Mouse (Mus musculus) layer of hippocampus, adult 11-12 months (tissue): Measurements from ENCODE around the gene Lsm14a.
A peak's percentile ranks its signal among the peaks of the same experiment; 100 is the strongest.

Experiments used
- DNase-seq: peaks from one replicate; pipeline ENCODE4 v3.0.0; 2022; ENCODE audit warnings: low spot score

The Lsm14a gene

GRCm38 (mm10) chr7:34393215-34393614 is at the start of gene Lsm14a:
TSS of gene Lsm14a (minus strand) at chr7:34393315.
- DNase-seq = no peak

GRCm38 (mm10) chr7:34438903-34439302 is 45.8 kb upstream of the Lsm14a start:
- peak; percentile 24 for DNase-seq

- no peak for DNase-seq
These were observed 40.5 kb upstream of the Lsm14a start for GRCm38 (mm10) chr7:34433597-34433996.

- no peak for DNase-seq
These were observed 28.1 kb upstream of the Lsm14a start for GRCm38 (mm10) chr7:34421201-34421600.

- no peak for DNase-seq
These were observed 14.4 kb upstream of the Lsm14a start for GRCm38 (mm10) chr7:34407492-34407891.

- DNase-seq = no peak
These were observed 10.8 kb upstream of the Lsm14a start for GRCm38 (mm10) chr7:34403876-34404275.

GRCm38 (mm10) chr7:34400070-34400469 is 7.0 kb upstream of the Lsm14a start:
- no peak for DNase-seq

- no peak for DNase-seq
These were observed 5.7 kb upstream of the Lsm14a start for GRCm38 (mm10) chr7:34398831-34399230.

- DNase-seq = no peak
These were observed 3.7 kb upstream of the Lsm14a start for GRCm38 (mm10) chr7:34396791-34397190.

- no peak for DNase-seq
These were observed 2.6 kb upstream of the Lsm14a start for GRCm38 (mm10) chr7:34395761-34396160.

GRCm38 (mm10) chr7:34394636-34395035 is 1.5 kb upstream of the Lsm14a start:
- no peak for DNase-seq

GRCm38 (mm10) chr7:34394091-34394490 is 976 bp upstream of the Lsm14a start:
- DNase-seq = no peak

GRCm38 (mm10) chr7:34392335-34392734 is 780 bp downstream of the Lsm14a start:
- DNase-seq = no peak

- no peak for DNase-seq
These were observed 1.4 kb downstream of the Lsm14a start for GRCm38 (mm10) chr7:34391711-34392110.

- DNase-seq = peak; percentile 23
These were observed 2.3 kb downstream of the Lsm14a start for GRCm38 (mm10) chr7:34390834-34391155.

GRCm38 (mm10) chr7:34390111-34390833 is 2.8 kb downstream of the Lsm14a start:
- DNase-seq = no peak

- peak; percentile 93 for DNase-seq
These were observed 3.6 kb downstream of the Lsm14a start for GRCm38 (mm10) chr7:34389277-34390085.

GRCm38 (mm10) chr7:34388445-34389276 is 4.5 kb downstream of the Lsm14a start:
- peak; percentile 65 for DNase-seq

GRCm38 (mm10) chr7:34387784-34388444 is 5.2 kb downstream of the Lsm14a start:
- DNase-seq = no peak

GRCm38 (mm10) chr7:34382803-34383202 is 10.3 kb downstream of the Lsm14a start:
- no peak for DNase-seq

- DNase-seq = no peak
These were observed 11.4 kb downstream of the Lsm14a start for GRCm38 (mm10) chr7:34381733-34382132.

GRCm38 (mm10) chr7:34380311-34380710 is 12.8 kb downstream of the Lsm14a start:
- no peak for DNase-seq
